Mouse (Mus musculus): ENCODE results near the gene Mrps24. TPM values are rescaled to one million over a fixed set of nuclear protein-coding genes. Genes with fewer than 3 reads are reported as not detected.
A peak's percentile ranks its signal among the peaks of the same experiment; 100 is the strongest.

Gene Mrps24
- 119 and 122 TPM in 2 replicates for polyA plus RNA-seq (2015; fragmentation: Nextera tagmentation; extraction: Ambion mirVana)

- no peak within 1 kb of the TSS for H3K4me3 ChIP-seq (ENCODE audit: low read depth, low read length)
- ATAC-seq (no peak), DNase-seq (peak; percentile 12)
- H3K4me1 ChIP-seq (ENCODE audit: insufficient read depth) = no peaks in the 10 kb centered on the region
- TF ChIP-seq EP300 (IDR thresholded peaks at IDR 0.05; ENCODE audit: low read depth) (no peak), CTCF (IDR thresholded peaks at IDR 0.05; ENCODE audit: low read depth) (no peak)
- no peaks in the 10 kb centered on the region for H3K27me3 ChIP-seq (ENCODE audit: insufficient read depth, low read length)
- H3K4me2 ChIP-seq (ENCODE audit: low read depth, low read length) = no peak within 1 kb of the TSS
- WGBS (ENCODE audit: insufficient replicate concordance) = 89% methylated on average over 14 of the region's 14 CpGs
- H3K36me3 ChIP-seq (replicated peaks; ENCODE audit: insufficient read depth, low read length) = peaks cover 31% of the 10 kb centered on the region
- H3K9ac ChIP-seq (replicated peaks) = no peak within 1 kb of the TSS
- H3K9me3 ChIP-seq (ENCODE audit: low read length) = no peaks in the 10 kb centered on the region
- no peak within 1 kb of the TSS for H3K27ac ChIP-seq (ENCODE audit: low read depth)
Observed at GRCm38 (mm10) chr11:5715630-5716105, at the start of gene Mrps24. Gene Mrps24 (minus strand): TSS chr11:5715680.

GRCm38 (mm10) chr11:5762633-5762982 lies 47.1 kb upstream of the Mrps24 start:
- Histone ChIP-seq H3K4me3 (ENCODE audit: low read depth, low read length) (peak overlapping the region; percentile 75), H3K9ac (replicated peaks) (peak overlapping the region; percentile 82), H3K4me1 (ENCODE audit: insufficient read depth) (peaks cover 10% of the 10 kb centered on the region), H3K27me3 (ENCODE audit: insufficient read depth, low read length) (no peaks in the 10 kb centered on the region), H3K9me3 (ENCODE audit: low read length) (no peaks in the 10 kb centered on the region), H3K27ac (ENCODE audit: low read depth) (peak overlapping the region; percentile 97; the same call in 1 of the 2 replicates), H3K36me3 (replicated peaks; ENCODE audit: insufficient read depth, low read length) (no peaks in the 10 kb centered on the region; the same call in 1 of the 2 replicates), H3K4me2 (ENCODE audit: low read depth, low read length) (peak overlapping the region; percentile 75)
- no peak for ATAC-seq
- TF ChIP-seq CTCF (IDR thresholded peaks at IDR 0.05; ENCODE audit: low read depth) (no peak), EP300 (IDR thresholded peaks at IDR 0.05; ENCODE audit: low read depth) (no peak)
- 7% methylated on average over 6 of the region's 6 CpGs for WGBS (ENCODE audit: insufficient replicate concordance)
- DNase-seq = no peak

- Histone ChIP-seq H3K36me3 (replicated peaks; ENCODE audit: insufficient read depth, low read length) (no peaks in the 10 kb centered on the region; the same call in 1 of the 2 replicates), H3K4me2 (ENCODE audit: low read depth, low read length) (peak within 1 kb of the TSS; percentile 75), H3K9ac (replicated peaks) (peak within 1 kb of the TSS; percentile 82), H3K4me1 (ENCODE audit: insufficient read depth) (peaks cover 10% of the 10 kb centered on the region), H3K4me3 (ENCODE audit: low read depth, low read length) (peak within 1 kb of the TSS; percentile 75), H3K9me3 (ENCODE audit: low read length) (no peaks in the 10 kb centered on the region), H3K27me3 (ENCODE audit: insufficient read depth, low read length) (no peaks in the 10 kb centered on the region), H3K27ac (ENCODE audit: low read depth) (peak within 1 kb of the TSS; percentile 97)
- TF ChIP-seq CTCF (IDR thresholded peaks at IDR 0.05; ENCODE audit: low read depth) = no peak; the same call in none of the 2 replicates
- ATAC-seq = peak; percentile 98
- peak; percentile 100 for DNase-seq
- WGBS (ENCODE audit: insufficient replicate concordance) = under 1% methylated on average over 68 of the region's 68 CpGs
Observed at GRCm38 (mm10) chr11:5761820-5762632, 46.5 kb upstream of the Mrps24 start, which contains the start of gene Urgcp. Gene Urgcp (minus strand): TSS chr11:5762376.

GRCm38 (mm10) chr11:5753755-5754154 lies 38.3 kb upstream of the Mrps24 start:
- Histone ChIP-seq H3K4me1 (ENCODE audit: insufficient read depth) (no peaks in the 10 kb centered on the region), H3K27me3 (ENCODE audit: insufficient read depth, low read length) (no peaks in the 10 kb centered on the region), H3K4me2 (ENCODE audit: low read depth, low read length) (no peak overlapping the region), H3K4me3 (ENCODE audit: low read depth, low read length) (no peak overlapping the region), H3K9me3 (ENCODE audit: low read length) (no peaks in the 10 kb centered on the region), H3K36me3 (replicated peaks; ENCODE audit: insufficient read depth, low read length) (no peaks in the 10 kb centered on the region; the same call in 1 of the 2 replicates), H3K9ac (replicated peaks) (no peak overlapping the region), H3K27ac (ENCODE audit: low read depth) (no peak overlapping the region)
- WGBS (ENCODE audit: insufficient replicate concordance) = 83% methylated on average over 2 of the region's 2 CpGs
- no peak for TF ChIP-seq EP300 (IDR thresholded peaks at IDR 0.05; ENCODE audit: low read depth)
- TF ChIP-seq CTCF (IDR thresholded peaks at IDR 0.05; ENCODE audit: low read depth) = no peak
- ATAC-seq (no peak), DNase-seq (no peak)

GRCm38 (mm10) chr11:5744951-5745350 lies 29.5 kb upstream of the Mrps24 start:
- TF ChIP-seq EP300 (IDR thresholded peaks at IDR 0.05; ENCODE audit: low read depth) (no peak), CTCF (IDR thresholded peaks at IDR 0.05; ENCODE audit: low read depth) (no peak)
- no peak for ATAC-seq
- 74% methylated on average over 2 of the region's 2 CpGs for WGBS (ENCODE audit: insufficient replicate concordance)
- Histone ChIP-seq H3K27ac (ENCODE audit: low read depth) (no peak overlapping the region), H3K27me3 (ENCODE audit: insufficient read depth, low read length) (no peaks in the 10 kb centered on the region), H3K4me2 (ENCODE audit: low read depth, low read length) (no peak overlapping the region), H3K9ac (replicated peaks) (no peak overlapping the region), H3K4me3 (ENCODE audit: low read depth, low read length) (no peak overlapping the region), H3K36me3 (replicated peaks; ENCODE audit: insufficient read depth, low read length) (no peaks in the 10 kb centered on the region), H3K9me3 (ENCODE audit: low read length) (no peaks in the 10 kb centered on the region), H3K4me1 (ENCODE audit: insufficient read depth) (peaks cover 5% of the 10 kb centered on the region)
- DNase-seq = no peak

GRCm38 (mm10) chr11:5742106-5742505 lies 26.6 kb upstream of the Mrps24 start:
- DNase-seq = peak; percentile 57
- H3K27ac ChIP-seq (ENCODE audit: low read depth) = no peak overlapping the region
- 71% methylated on average over 7 of the region's 7 CpGs for WGBS (ENCODE audit: insufficient replicate concordance)

More at GRCm38 (mm10) chr11:5742106-5742505, 26.6 kb upstream of the Mrps24 start:
- H3K9me3 ChIP-seq (ENCODE audit: low read length) = no peaks in the 10 kb centered on the region
- ATAC-seq = no peak
- no peak overlapping the region for H3K4me2 ChIP-seq (ENCODE audit: low read depth, low read length)
- TF ChIP-seq CTCF (IDR thresholded peaks at IDR 0.05; ENCODE audit: low read depth) (peak; percentile 72), EP300 (IDR thresholded peaks at IDR 0.05; ENCODE audit: low read depth) (no peak)
- H3K27me3 ChIP-seq (ENCODE audit: insufficient read depth, low read length) = no peaks in the 10 kb centered on the region
- H3K9ac ChIP-seq (replicated peaks) = no peak overlapping the region
- H3K4me1 ChIP-seq (ENCODE audit: insufficient read depth) = peaks cover 13% of the 10 kb centered on the region
- H3K4me3 ChIP-seq (ENCODE audit: low read depth, low read length) = no peak overlapping the region
- H3K36me3 ChIP-seq (replicated peaks; ENCODE audit: insufficient read depth, low read length) = no peaks in the 10 kb centered on the region
